Mouse (Mus musculus): Measurements from ENCODE around the gene Zfp618. TPM values are rescaled to one million over a fixed set of nuclear protein-coding genes. Genes with fewer than 3 reads are reported as not detected.
A peak's percentile ranks its signal among the peaks of the same experiment; 100 is the strongest.

The Zfp618 gene
- polyA plus RNA-seq, 1 experiment from 2014 or later = 41.2 TPM

DNA sequence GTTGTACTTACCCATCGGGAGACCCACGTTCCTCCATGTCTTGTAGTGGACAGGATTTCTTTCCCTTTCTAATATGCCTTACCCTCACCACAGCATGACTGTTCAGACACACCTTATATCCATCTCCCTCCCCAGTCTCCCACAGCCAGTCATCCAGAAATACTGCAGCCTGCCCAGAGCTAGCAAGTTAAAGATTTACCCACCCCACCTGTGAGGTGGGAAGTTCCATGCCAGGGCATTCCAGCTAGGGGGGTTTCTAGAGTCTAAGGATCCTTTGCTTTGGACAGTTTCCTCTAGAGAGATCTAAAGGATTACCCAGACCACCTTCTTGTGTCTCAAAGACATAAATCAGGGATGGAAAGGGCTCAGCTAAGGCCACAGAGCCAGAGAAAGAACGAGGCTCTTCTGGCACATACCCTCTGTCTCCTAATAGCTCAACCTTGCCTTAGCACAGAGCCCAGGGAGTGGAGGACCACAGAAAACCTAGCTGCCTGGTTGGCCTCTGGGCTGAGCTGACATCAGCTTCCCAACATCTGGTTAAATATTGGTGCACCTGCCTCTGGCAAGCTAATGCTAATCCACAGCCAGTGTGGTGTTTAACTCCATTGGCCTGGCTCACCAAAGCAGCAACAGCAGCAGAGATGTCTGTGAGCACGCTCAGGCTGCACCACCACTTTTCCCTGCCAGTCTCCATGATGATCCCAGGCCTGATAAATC lies 206.8 kb downstream of the Zfp618 start, which contains the start of gene Kif12:
Gene Kif12, minus strand, starts transcription at position 163 of the 717 bp plus-strand sequence.
- Histone ChIP-seq H3K4me1 (ENCODE audit: insufficient read depth, low read length) (no peaks in the 10 kb centered on the region; the same call in 1 of the 2 replicates), H3K27me3 (ENCODE audit: insufficient read depth, low read length) (no peaks in the 10 kb centered on the region), H3K4me2 (replicated peaks; ENCODE audit: low read depth, low read length) (peak within 1 kb of the TSS; percentile 52), H3K9me3 (ENCODE audit: low read length) (no peaks in the 10 kb centered on the region; the same call in 1 of the 2 replicates), H3K9ac (replicated peaks; ENCODE audit: low read length) (peak within 1 kb of the TSS; percentile 50), H3K36me3 (ENCODE audit: insufficient read depth, low read length) (peaks cover 10% of the 10 kb centered on the region), H3K4me3 (ENCODE audit: low read length) (peak within 1 kb of the TSS; percentile 52), H3K27ac (ENCODE audit: low read length) (peak within 1 kb of the TSS; percentile 96)
- WGBS = 45% methylated on average over 4 of the region's 4 CpGs
- ATAC-seq (ENCODE audit: low FRiP score, low TSS enrichment) = peak; percentile 97

DNA sequence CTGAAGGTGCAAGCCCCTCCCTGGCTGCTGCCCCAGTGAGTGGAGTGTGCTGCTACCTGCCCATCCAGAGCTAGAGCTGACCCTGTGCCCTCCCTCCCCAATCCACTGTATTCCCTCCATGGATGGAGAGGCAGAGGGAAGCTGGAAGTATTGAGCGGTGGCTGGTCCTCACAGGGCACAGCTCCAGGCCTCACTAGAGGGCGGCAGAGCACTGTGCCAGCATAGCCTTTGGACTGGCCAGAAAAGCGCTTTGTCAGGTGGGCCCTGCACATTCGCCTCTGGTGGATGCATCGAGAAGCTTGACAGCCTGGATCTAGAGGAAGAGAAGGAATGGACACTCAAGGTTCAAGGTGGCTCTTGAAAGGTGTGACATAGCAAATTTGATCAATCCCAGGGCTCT lies 216.2 kb downstream of the Zfp618 start:
- no peak overlapping the region for H3K27ac ChIP-seq (ENCODE audit: low read length)
- no peak overlapping the region for H3K9ac ChIP-seq (replicated peaks; ENCODE audit: low read length)
- ATAC-seq (ENCODE audit: low FRiP score, low TSS enrichment) = peak; percentile 88
- H3K9me3 ChIP-seq (ENCODE audit: low read length) = no peaks in the 10 kb centered on the region
- H3K36me3 ChIP-seq (ENCODE audit: insufficient read depth, low read length) = no peaks in the 10 kb centered on the region
- no peak overlapping the region for H3K4me2 ChIP-seq (replicated peaks; ENCODE audit: low read depth, low read length)
- no peak overlapping the region for H3K4me3 ChIP-seq (ENCODE audit: low read length)
- no peaks in the 10 kb centered on the region for H3K27me3 ChIP-seq (ENCODE audit: insufficient read depth, low read length)
- no peaks in the 10 kb centered on the region for H3K4me1 ChIP-seq (ENCODE audit: insufficient read depth, low read length)
- 13% methylated on average over 5 of the region's 5 CpGs for WGBS

DNA sequence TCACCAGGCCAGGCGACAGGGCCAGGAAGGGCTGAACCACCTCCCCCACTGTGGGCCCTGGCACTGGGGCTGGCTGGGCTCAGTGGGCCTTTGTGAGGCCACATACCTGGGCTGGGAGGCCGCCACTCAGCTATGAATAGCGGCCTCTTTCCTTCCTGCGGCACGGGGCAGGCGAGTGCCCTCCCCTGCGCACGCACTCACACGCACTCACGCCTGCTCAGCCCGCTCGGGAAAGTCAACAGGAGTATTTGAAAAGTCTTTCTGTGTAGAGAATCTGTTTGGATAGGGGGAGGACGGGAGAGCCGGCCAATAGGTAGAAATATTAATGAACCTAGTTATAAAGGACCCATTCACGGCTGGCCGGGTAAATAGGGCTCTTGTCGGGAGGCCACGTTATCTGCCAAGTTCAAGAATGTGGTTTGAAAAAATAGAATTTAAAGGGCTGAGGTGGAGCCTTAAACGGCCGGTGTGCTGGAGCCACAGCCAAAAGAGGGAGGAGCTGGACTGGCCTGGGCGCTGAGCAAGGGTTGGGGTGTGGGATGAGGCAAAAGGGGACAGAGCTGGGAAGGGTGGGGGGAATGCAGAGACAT lies 221.0 kb downstream of the Zfp618 start:
- Histone ChIP-seq H3K36me3 (ENCODE audit: insufficient read depth, low read length) (no peaks in the 10 kb centered on the region), H3K9ac (replicated peaks; ENCODE audit: low read length) (no peak overlapping the region), H3K4me1 (ENCODE audit: insufficient read depth, low read length) (peaks cover 2% of the 10 kb centered on the region; the same call in 1 of the 2 replicates), H3K27me3 (ENCODE audit: insufficient read depth, low read length) (no peaks in the 10 kb centered on the region), H3K4me3 (ENCODE audit: low read length) (no peak overlapping the region), H3K27ac (ENCODE audit: low read length) (no peak overlapping the region), H3K4me2 (replicated peaks; ENCODE audit: low read depth, low read length) (no peak overlapping the region), H3K9me3 (ENCODE audit: low read length) (no peaks in the 10 kb centered on the region)
- peak; percentile 72; the same call in 1 of the 2 replicates for ATAC-seq (ENCODE audit: low FRiP score, low TSS enrichment)
- 40% methylated on average over 21 of the region's 21 CpGs for WGBS

Other genes with a start within 250 kb of the Zfp618 start
- 5.9 and 8.3 TPM in 2 replicates for gene Ambp, start 189.2 kb downstream of the Zfp618 start, polyA plus RNA-seq (2015; fragmentation: Nextera tagmentation; extraction: Ambion mirVana)
- 147 and 153 TPM in 2 replicates for gene Kif12, start 206.6 kb downstream of the Zfp618 start, polyA plus RNA-seq (2015; fragmentation: Nextera tagmentation; extraction: Ambion mirVana)
- gene Col27a1, start 248.4 kb downstream of the Zfp618 start, polyA plus RNA-seq (2015; fragmentation: Nextera tagmentation; extraction: Ambion mirVana) = 7.3 and 7.8 TPM in 2 replicates